Mouse (Mus musculus): ENCODE measurements at regions not wholly inside any gene's neighbourhood (a gene's known extent, or its start where the extent isn't known, plus 50 kb on each side); places are given as distances from the start of the nearest gene placed in this dataset.

DNA sequence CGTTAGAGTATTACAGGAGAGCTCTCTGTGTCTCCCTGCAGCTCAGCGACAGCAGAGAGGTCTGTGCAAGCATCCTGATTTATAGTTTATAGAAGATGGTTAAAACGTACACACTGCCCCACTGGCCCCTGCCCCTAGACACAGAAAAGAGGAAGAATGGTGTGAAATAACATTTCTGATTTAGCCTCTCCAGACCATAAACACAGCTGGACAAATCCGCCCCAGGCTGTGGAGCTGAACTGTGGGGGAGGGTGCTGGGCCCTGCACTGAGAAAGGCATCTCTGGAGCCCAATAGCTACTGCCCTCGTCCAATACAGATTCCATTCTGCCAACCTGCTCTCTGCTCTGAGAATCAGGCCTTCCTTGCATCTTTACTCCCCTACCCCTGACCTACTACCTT lies 112.4 kb downstream of the Cct6b start:
- TF ChIP-seq CTCF (IDR thresholded peaks at IDR 0.05; ENCODE audit: low read depth, low read length) (no peak), EP300 (IDR thresholded peaks at IDR 0.05; ENCODE audit: insufficient read depth, low read depth, low read length) (no peak), POLR2A (IDR thresholded peaks at IDR 0.05; ENCODE audit: insufficient read depth, low read length) (no peak)
